ENCODE assay signal across 21 mouse cellular contexts in the genomic region with DNA sequence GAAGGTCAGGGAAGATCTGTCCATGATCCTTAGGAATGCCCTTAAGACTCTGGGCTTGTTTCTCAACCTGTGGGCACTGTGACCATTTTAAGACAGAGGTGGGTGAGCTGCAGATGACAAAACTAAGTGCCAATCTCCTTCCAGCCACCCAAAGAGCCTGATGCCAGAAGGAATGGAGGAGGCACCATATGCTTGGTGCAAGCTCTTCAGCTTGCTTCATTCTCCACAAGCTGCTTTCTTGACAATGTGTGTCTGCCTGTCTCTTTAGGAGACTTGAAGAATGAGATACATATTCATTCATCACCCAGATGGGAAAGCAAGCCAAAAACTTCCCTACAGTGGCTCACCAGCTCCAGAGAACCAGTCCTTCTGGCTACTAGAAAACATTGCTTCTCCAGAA.
DNase-seq lines count a peak whose midpoint lies in the region; ATAC-seq lines count a peak whose summit lies in the region.
"Had no signal": no experiment of that assay in that cellular context is flagged by ENCODE, and none has a peak within 500 bp of the region (broad histone marks: within the 10 kb centered on the region; RNA-seq: fewer than 3 reads in every experiment).

No protein-coding gene starts in this region.

- no peak overlapping the region for H3K9ac ChIP-seq in hindbrain, embryonic 14.5 days
- H3K9ac ChIP-seq: forebrain, embryonic 15.5 days; hindbrain, embryonic 13.5 days; intestine, embryonic 15.5 days; kidney, embryonic 15.5 days; limb, embryonic 15.5 days had no signal

- no peak overlapping the region for H3K4me2 ChIP-seq in hindbrain, embryonic 14.5 days (replicated peaks)
- H3K4me2 ChIP-seq: forebrain, embryonic 15.5 days; hindbrain, embryonic 13.5 days; intestine, embryonic 15.5 days; kidney, embryonic 15.5 days; limb, embryonic 15.5 days had no signal

- H3K36me3 ChIP-seq in hindbrain, embryonic 14.5 days (replicated peaks; ENCODE audit: control insufficient read depth, insufficient read depth) = no peaks in the 10 kb centered on the region
- H3K36me3 ChIP-seq: forebrain, embryonic 15.5 days; heart, embryonic 10.5 days; hindbrain, embryonic 13.5 days; intestine, embryonic 15.5 days; kidney, embryonic 15.5 days; limb, embryonic 15.5 days had no signal

- no peaks in the 10 kb centered on the region for H3K4me1 ChIP-seq in hindbrain, embryonic 14.5 days (replicated peaks; ENCODE audit: control insufficient read depth, insufficient read depth, low read length)
- H3K4me1 ChIP-seq: forebrain, embryonic 15.5 days; heart, embryonic 10.5 days; hindbrain, embryonic 13.5 days; intestine, embryonic 15.5 days; kidney, embryonic 15.5 days; limb, embryonic 15.5 days had no signal

- no peaks in the 10 kb centered on the region for H3K27me3 ChIP-seq in hindbrain, embryonic 14.5 days (ENCODE audit: control insufficient read depth, insufficient read depth, low read length)
- H3K27me3 ChIP-seq: CH12.LX; forebrain, embryonic 15.5 days; hindbrain, embryonic 13.5 days; intestine, embryonic 15.5 days; kidney, embryonic 15.5 days; limb, embryonic 15.5 days had no signal

- no peak overlapping the region for H3K4me3 ChIP-seq in hindbrain, embryonic 14.5 days (replicated peaks; ENCODE audit: low read length)
- H3K4me3 ChIP-seq: erythroblast, embryonic 14.5 days; forebrain, embryonic 15.5 days; heart, embryonic 10.5 days; hindbrain, embryonic 13.5 days; intestine, embryonic 15.5 days; kidney, embryonic 15.5 days; limb, embryonic 15.5 days had no signal

- intact Hi-C loops in left cerebral cortex, postnatal 14 days (cut with DNase I) = loop anchor here (10.0 kb wide), 2 partner anchors 260 to 740 kb away; no protein-coding TSS in a partner anchor

- ATAC-seq in hindbrain, embryonic 14.5 days (ENCODE audit: low FRiP score) = no peak
- ATAC-seq: forebrain, embryonic 15.5 days; intestine, embryonic 15.5 days; midbrain, embryonic 16.5 days had no signal

- no peaks in the 10 kb centered on the region for H3K9me3 ChIP-seq in hindbrain, embryonic 14.5 days (ENCODE audit: control insufficient read depth, low read length)
- H3K9me3 ChIP-seq: forebrain, embryonic 15.5 days; heart, embryonic 10.5 days; hindbrain, embryonic 13.5 days; intestine, embryonic 15.5 days; kidney, embryonic 15.5 days; limb, embryonic 15.5 days had no signal

- no peak overlapping the region for H3K27ac ChIP-seq in hindbrain, embryonic 14.5 days
- H3K27ac ChIP-seq: forebrain, embryonic 15.5 days; heart, embryonic 10.5 days; hindbrain, embryonic 13.5 days; intestine, embryonic 15.5 days; kidney, embryonic 15.5 days; limb, embryonic 15.5 days had no signal

- DNase-seq in layer of hippocampus, adult 11-12 months (ENCODE audit: low spot score) = peak; percentile 53
- DNase-seq in layer of hippocampus, postnatal 10 days (ENCODE audit: low spot score in 2 of 2) = no peak
- DNase-seq in frontal cortex, postnatal 36 days (ENCODE audit: low spot score in 2 of 2) = peak; percentile 80 to 91
- DNase-seq in left cerebral cortex, postnatal 14 days (ENCODE audit: low spot score in 2 of 2) = peak; percentile 67 to 79
- DNase-seq in telencephalon, adult 2 months (ENCODE audit: low read depth, low spot score) = peak; percentile 93
- DNase-seq in hindbrain, embryonic 14.5 days (ENCODE audit: low spot score) = no peak
- no peak for DNase-seq in lung, postnatal 14 days
- DNase-seq in spleen, postnatal 10 days (ENCODE audit: low spot score in 2 of 2) = no peak
- DNase-seq: adrenal gland, adult 8-10 months; cerebellum, adult 11-12 months; heart, postnatal 14 days; thymus, postnatal 14 days had no signal

Comparison
In these comparisons a context has a peak if more than half of its experiments do, and no peak if none do; other contexts are left out.
1. DNase-seq: peak in layer of hippocampus, adult 11-12 months (single experiment), frontal cortex, postnatal 36 days (2 of 2), left cerebral cortex, postnatal 14 days (2 of 2) and telencephalon, adult 2 months (single experiment); none in layer of hippocampus, postnatal 10 days (0 of 2), hindbrain, embryonic 14.5 days (single experiment), lung, postnatal 14 days (single experiment) and spleen, postnatal 10 days (0 of 2).